Mouse (Mus musculus) frontal cortex, postnatal 10 days (tissue): ENCODE measurements at regions not wholly inside any gene's neighbourhood (a gene's known extent, or its start where the extent isn't known, plus 50 kb on each side); places are given as distances from the start of the nearest gene placed in this dataset.
"Not testable (repeated sequence)": the region's sequence is repeated elsewhere in the genome, so short reads cannot be mapped to it uniquely, and the experiment has no call there.

Experiments used
- DNase-seq, 2 experiments: peaks; one replicate each; pipeline ENCODE4 v3.0.0; 2022; ENCODE audit warnings: low spot score in 2 of 2, mixed read lengths in 1 of 2

DNA sequence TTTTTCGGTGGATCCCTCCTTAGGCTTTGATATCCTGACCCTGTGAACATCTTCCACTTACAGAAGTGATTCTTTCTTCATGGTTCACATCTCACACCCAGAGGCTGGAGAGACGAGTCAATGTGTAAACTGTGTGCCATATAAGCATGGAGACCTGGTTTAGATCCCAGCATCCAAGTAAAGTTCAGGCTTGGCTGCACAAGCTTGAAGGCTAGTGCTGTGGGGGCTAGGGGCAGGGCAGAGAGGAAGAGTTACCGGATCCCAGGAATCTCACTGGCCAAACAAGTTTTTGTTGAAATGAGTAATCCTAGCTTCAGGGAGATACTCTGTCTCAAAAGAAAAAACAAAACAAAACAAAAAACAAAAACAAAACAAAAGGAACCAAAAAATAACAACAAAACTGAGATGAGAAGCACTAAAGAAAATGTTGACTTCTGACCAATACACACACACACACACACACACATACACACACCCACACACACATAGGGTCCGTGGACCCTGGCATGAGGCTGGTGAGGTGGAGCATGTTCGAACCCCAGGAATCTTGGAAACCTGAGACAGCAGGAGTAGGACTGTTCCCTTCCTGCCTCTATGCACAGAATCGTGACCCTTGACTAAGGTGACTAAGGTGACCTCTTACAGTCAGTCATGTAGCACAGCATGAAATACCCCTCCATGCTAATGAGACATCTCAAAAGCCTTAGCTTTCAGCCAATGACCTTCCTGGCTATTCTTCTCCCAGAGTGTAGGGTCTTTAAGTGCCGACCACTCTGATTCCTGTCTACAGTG is 55.2 kb downstream of the Gm12728 start:
- no peak for DNase-seq

DNA sequence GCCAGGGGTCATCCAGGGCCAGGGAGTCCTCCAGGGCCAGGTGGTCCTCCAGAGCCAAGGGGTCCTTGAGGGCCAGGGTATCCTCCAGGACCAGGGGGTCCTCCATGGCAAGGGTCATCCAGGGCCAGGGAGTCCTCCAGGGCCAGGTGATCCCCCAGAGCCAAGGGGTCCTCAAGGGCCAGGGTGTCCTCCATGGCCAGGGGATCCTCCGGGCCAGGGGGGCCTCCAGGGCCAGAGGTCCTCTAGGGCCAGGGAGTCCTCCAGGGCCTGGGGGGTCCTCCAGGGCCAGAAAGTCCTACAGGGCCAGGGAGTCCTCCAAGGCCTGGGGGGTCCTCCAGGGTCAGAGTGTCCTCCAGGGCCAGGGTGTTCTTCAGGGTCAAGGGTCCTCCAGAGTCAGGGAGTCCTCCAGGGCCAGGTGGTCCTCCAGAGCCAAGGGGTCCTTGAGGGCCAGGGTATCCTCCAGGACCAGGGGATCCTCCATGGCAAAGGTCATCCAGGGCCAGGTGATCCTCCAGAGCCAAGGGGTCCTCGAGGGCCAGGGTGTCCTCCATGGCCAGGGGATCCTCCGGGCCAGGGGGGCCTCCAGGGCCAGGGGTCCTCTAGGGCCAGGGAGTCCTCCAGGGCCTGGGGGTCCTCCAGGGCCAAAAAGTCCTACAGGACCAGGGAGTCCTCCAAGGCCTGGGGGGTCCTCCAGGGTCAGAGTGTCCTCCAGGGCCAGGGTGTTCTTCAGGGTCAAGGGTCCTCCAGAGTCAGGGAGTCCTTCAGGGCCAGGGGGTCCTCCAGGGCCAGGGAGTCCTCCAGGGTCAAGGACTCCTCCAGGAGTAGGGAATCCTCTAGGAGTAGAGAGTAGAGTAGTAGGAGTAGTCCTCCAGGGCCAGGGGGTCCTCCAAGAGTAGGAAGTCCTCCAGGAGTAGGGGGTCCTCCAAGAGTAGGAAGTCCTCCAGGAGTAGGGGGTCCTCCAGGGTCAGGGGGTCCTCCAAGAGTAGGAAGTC is 56.6 kb downstream of the Gm12728 start:
- DNase-seq, result not testable (repeated sequence)

DNA sequence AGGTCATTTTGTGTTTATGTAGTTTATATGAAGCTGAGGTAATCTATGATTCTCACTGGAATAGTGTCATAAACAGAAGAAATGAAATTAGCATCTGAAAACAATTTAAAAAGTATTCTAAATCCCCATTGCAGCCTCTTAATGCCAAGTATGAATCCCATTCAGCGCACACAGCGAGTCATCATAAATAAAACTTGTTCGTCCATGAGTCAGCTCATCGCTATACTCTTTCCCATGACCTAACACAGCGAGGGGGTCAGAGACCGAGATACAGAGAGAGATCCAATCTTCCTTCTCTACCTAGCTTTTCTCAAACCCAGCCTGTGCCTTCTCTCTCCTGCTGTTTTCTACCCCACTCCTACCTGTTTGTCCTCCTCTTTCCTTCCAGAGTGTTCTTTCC is 63.4 kb downstream of the Gm12728 start:
- DNase-seq, result no peak

DNA sequence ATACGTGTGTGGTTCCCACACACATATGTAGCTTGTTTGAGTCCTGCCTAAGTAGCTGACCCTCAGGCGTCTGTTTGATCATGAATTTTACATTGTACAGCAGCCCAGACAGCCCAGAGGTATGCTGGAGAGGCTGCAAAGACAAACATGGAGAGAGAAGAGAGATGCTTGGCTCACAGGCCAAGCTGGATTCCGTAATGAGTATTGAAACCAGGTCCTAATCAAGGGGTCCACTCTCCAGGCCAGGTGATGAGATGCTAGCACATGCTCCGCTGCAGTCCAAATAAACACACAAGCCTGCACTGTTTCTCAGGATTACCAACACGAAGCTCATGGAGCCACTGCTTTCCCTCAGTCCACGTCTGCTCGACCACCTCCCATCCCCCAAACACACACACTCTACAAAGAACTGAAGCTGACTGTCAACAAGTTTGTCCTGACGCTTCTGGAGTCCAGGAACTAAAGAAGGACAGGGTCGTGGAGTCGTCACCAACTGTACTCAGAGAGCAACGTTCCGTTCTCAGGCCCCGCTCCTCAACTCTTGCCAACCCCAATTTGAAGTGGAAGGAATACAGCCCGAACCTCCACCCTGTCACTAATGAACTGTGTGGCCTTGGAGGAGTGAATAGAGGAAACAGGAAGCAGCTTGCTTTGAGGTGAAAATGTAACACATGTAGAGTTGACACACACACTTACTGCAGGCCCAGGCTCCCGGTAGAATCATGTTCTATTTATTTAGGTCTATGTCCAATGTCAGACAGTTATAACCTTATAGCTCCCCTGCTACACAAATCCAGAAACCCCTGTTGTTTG is 69.6 kb downstream of the Gm12728 start:
- no peak for DNase-seq

DNA sequence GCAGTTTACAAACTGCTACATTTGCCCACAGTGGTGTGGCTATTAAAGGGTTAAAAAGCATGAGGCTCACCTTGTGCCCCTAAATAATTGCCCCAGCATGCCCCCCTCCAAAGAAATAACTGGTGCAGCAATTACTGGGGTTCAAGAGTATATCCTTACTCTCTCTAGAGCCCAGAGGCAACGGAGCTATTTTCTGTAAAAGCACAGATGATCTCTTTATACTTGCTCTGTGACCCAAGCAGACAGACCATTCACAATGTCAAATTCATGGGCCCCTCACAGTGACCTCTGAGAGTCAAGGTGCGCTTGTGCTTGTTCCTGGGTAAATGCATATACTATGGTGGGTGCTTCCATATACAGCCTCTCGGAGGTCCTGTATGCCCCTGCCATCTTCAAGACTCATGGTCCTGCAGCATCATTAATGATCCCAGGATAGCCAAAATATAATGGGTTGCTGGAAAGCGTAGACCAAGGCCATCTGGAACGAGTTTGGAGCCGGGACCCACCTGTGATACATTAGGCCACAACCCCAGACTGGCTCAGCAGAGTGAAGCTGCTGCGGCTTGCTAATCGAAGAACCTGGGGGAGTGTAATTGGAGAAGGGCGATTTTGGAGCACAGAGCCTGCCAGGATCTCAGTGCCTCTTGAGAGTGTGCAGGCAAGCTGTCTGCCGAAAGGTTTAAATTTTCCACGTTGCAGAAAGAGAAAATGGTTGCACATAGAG is 71.4 kb downstream of the Gm12728 start:
- no peak for DNase-seq

DNA sequence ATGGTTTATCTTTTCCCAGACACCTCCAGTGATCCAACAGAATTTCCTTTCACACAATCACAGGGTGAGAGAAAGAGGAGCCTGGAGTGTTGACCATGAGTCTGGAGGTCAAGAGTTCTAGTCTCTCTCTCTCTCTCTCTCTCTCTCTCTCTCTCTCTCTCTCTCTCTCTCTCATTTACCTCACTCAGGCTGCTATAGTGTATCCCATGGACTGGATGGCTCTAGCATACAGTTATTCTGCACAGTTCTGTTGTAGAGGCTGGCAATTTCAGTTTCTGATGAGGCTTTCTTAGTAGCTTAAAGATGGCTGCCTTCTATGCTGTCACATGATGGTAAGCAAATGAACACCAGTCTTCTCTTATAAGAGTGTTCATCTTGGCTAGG is 72.0 kb downstream of the Gm12728 start:
- no peak for DNase-seq

DNA sequence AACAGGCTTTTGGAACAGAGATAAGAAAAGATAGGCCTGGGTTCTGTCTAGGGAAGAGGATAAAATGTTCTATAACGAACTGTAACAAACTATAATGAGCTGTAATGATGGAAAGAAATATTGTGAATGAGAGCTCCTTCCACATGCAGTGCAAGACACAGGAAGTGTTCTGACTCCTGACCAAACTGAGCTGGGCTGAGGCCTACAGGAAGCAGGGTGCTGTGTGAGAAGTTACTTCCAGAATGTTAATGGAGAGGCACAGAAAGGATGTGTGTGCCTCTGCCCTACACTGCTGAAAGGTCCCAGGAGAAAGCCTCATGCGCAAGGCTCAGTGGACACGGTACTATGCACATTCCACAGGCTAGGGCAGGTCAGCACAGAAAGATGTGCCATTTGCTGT is 80.8 kb downstream of the Gm12728 start:
- DNase-seq, result no peak

DNA sequence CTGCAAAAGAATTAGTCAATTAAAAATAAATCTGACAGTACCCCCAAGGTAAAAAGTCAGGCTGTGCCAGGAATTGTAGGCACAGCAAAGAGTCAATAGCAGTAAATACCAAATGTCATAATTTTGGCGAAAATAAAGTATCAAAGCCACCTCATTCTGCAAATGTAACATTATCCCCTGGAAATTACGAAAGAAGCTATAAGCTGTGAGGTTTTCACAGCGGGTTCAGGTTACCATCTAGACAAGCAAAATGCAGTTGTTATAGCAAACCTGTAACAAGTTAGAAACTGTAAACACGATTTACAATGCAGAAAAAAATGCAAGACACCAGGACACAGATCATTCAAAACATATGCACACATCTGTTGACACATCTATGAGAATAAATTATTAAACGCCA is 87.6 kb downstream of the Gm12728 start:
- DNase-seq, result no peak

DNA sequence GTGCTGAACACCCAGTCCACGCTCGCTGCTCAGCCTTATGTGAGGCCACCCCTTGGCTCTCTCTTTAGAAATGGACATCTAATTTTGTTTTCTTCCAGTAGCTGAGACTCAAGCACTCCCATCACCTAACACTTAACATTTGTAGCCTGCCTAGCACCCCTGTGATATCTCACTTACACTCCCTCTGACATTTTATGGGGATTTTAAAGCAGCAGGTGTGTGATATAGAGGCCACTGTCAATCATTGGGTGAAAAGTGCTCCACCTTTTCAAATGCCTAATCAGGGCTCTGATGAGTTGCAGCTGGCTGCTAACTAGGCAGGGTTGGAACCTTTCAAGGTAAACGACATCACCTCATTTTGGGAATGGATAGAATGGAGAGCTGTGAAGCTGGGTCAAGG is 90.2 kb downstream of the Gm12728 start:
- no peak for DNase-seq

DNA sequence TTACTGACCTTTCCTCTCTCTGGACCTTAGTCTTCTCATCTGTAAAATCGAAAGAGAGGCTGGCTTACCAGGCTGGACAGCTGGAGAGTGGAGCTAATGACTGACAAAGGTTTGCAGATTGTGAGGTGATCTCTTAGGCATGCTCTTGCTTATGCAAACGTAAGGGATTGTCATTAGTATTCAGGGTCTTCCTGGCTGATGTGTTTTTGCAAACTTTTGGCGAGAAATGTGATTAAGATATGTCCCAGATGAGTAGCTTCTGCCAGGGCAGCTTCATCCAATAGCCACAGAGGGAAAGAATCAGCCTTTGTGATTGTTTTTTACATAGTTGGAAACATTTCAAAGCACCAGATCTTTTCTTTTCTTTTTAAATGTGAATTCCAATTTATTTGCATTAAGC is 95.1 kb downstream of the Gm12728 start:
- no peak for DNase-seq

DNA sequence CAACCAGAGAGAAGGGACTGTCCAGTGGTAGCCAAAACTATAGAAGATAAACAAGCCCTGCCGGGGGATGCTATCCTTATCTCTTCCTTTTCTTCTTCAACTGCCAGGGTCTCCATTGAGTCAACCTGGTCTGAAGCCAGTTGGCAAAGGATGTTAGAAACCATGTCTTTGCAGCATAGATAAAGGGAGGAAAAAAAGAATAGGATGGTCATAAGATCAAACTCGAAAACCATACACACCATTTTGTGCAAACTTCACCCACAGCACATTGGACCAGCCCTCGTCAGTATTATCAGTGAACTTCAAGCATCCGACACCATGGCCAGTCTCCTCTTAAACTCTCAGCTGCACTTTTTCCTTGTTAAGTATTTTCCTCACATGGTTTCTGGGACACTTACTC is 101.8 kb downstream of the Gm12728 start:
- DNase-seq, result no peak

DNA sequence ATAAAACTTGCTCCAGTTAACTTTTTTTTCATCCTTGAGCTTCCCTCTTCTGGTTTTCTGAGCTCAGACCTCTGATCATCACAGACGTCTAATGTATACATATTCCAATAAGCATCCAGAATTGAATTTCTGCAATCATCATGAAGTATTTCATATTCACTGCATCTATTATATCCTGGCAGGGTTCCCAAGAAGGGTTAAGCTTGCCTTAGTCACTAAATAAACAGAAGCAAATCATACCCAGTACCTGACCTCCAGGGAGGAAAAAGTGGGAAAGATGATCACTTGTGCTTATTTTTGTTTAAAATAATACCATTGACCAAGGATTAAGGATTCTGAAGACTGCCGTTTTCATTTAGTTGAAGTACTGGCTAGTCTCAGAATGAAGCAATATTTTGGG is 102.4 kb downstream of the Gm12728 start:
- DNase-seq, result no peak

DNA sequence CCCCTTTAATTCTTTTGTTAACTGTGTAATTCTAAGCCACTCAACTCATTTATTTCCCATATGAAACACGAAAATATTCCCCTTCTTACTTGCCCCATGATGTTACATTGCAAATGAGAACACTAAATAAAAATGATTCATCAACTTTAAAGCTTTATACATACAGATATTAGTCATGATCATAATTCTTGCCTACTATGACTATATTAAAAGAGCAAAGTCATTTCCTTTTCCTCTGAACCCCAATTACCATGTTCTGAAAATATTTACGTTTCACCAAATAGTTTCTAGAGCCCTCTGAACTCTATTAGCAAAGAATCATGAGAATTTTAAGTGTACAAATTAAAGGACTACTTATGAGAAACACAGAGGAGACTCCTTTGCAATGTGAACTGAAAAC is 105.4 kb downstream of the Gm12728 start:
- DNase-seq, result no peak

DNA sequence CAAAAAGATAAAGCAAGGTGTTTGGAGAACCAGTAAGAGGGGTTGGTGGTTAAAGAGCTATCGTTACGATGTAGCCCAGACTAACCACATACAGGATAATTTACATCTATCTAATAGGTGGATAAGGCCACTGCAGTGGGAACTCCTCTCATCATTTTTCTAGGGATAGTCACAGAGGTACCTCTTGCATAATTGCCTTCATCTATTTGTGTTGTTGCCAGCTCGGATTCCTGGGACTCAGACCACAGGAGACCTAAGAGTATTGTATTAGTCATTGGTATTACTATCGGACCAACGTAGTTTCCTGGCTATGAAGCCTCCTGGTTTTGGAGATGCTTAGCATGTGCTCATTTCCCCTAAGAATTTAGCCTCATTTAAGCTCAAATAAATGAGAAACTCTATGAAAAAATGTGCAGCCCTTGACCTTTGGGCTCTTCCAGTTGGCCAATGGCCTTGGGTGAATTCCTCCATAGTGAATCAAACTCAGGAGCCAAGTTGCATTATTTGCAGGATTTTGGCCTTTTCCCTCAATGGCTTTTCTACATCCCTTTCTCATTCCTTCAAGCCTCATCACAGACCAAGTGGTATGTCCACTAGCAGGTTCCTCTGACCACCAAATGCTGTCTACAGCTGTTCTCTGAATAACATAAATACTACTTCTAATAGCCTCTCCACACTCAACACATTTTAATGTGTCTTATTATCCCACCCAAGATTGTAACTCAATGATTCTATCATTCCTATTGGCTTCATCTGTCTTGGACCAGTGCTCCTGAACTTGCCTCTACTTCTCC is 108.6 kb downstream of the Gm12728 start:
- no peak for DNase-seq

DNA sequence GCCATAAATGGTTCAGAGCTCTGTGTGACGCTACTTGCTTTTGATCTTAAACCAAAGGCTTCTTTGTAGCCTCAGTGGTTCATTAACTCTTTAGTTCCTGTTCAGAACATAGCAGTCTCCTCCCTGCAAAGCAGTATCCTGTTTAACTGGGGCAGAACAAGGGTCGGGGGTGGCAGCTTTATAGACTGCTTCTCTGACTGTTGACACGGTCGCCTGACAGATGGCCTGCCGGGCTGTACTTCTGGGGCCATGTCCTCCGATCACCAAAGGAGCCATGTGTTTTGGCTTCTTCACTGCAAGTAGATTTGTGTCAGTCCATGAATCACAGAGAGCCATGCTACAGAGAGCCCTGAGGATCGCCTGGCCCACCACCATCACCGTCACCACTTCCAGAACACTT is 115.2 kb downstream of the Gm12728 start:
- no peak for DNase-seq

DNA sequence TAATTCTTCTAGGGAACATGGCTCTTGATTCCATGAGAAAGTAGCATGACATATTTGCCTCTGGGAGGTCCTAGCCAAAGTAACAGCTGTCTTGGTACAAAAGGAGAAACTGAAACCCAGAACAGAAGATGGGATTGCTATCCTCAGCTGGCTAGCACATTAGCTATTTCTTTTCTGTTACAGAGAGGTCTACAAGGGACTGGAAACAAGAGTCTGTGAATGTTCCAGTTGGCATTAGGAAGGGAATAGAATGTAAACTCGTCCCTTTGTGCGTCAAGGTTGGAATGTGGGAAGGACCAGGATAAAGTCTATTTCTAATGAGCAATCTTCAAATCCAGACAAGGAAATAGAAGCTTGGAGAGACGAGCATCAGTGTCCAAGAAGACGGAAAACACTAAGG is 116.7 kb downstream of the Gm12728 start:
- no peak for DNase-seq

DNA sequence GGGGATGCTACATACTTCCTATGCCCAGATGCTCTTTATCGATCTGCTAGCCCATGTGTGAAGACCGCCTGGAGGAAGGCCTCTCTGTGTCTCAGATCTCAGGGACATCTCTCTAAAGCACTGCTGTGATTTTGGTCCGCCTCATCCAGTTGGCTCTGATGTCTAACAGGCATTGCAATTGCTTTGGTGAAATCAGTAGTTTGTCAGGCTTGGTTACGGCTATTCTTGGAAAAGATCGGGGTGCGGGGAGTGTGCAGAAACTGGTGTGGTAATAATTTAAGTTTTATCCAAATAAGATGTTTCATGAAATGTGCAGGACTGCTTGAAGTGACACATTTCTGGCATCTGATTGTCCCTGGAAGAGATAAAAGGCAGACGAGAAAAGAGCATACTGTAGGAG is 117.9 kb downstream of the Gm12728 start:
- DNase-seq, result no peak

DNA sequence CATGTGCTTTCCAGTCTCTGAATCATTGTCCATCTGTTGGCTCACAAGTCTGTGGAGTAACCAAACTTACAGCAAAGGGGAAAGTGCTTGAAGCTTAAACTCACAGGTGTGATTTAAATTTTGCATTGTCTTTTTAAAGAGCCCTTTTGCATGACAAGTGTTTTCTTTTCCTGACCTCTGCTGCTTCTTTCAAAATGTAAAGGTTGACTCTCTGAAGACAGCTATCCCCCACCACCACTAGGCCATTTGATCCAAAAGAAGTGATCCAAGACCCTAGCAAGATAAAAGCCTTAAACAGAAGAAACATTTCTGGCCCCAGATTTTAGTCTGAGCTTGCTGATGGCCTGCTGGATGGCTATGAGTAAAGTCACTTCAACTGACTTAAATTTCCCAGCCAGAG is 118.6 kb downstream of the Gm12728 start:
- no peak for DNase-seq

DNA sequence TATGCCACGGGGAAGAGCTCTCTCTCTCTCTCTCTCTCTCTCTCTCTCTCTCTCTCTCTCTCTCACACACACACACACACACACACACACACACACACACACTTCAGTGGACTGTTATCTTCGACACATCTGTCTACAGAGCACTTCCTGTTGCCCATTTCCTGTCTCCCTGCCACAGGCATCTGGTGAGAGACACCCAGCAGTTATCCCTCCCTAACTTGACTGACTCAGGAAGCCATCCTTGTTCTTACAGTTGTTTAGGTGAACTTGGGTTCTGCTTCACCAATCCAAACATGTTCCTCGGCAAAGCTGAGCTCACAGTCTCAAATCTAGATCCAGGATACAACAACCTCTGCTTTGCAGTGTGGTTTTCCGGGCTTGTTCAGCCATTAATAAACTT is 119.6 kb downstream of the Gm12728 start:
- no peak for DNase-seq

DNA sequence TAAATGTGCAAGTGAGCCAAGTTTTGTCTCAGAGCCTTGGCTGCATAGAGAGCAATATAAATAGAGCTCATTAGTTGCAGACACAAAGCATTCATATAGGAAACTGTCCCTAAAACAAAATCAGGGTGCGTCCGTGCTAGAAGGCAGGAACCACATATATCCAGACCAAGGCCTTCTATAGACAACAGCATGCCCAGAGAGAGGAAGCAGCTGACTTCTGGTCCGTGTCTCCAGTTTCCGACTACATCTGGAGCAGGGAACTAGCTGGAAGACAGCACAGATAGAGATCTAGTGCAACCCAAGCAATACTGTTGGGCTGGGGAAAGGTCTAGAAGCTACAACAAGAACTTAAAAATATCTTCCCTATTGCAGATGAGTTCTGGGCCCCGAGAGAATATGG is 121.0 kb downstream of the Gm12728 start:
- no peak for DNase-seq

DNA sequence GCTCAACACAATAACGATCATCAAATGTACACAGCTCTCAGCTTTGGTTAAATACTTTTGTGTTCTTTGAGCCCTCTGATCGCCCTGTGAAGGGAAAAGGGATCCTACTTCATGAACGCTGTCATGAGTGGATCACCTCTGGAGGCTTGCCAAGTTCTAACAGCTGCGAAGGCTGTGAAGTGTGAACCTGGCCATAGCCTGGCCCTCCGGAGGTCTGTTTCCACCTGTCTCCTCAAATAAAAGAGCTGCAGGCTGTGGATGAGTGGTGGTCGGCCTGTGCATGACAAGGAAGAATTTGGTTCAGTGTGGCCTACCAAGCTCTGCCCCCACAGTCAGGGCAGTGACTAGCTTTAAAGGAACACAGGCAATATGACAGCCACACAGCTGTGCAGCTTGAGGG is 122.0 kb downstream of the Gm12728 start:
- DNase-seq, result no peak
